Mouse (Mus musculus) liver, adult 2 months (tissue): ENCODE results near the gene Ptprg.

Experiments
- CTCF ChIP-seq: fragments of 200-500 bp; IDR thresholded peaks from 2 replicates; pipeline ENCODE4 v1.5.1; 2011; ENCODE audit warnings: low read depth, low read length, control low read depth
- POLR2A ChIP-seq: fragments of 200-500 bp; IDR thresholded peaks from 2 replicates; pipeline ENCODE4 v1.6.1; 2011; ENCODE audit warnings: low read length, control low read depth; ENCODE audit not compliant: insufficient read depth; ENCODE audit errors: extremely low read depth

DNA sequence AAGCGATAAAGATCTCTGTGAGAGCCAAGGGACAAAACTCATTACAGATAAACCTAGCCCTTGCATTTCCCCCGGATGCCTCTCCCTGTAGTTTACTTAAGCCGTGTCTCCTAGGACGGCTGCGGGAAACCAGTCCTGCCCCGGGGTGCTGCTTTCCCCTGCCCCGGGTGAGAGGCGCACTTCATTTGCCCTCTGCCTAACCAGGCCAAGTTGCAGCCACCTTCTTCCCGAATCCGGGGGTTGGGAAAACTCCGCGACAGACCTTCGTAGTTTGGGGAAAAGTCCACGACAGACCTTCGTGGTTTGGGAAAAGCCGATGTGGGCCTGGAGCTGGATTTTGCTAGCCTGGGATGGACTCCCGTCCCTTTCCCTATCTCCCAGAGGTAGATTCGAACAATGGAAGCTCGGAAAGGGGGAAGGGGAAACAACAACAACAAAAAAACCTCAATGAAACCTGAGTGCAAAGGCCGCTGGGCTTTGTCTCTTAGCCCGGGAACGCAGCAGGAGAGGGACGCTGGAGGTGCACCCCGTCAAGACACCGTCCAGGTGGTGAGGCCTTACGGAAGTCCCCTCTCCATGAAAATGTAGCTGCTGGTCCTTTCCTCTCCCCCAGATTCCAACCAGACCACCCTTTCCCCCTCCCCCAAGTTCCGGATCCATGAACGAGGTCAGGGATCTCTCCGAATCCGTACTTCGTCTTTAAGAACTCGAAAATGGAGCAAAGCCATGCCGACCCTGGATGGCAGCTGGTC lies 635 bp upstream of the Ptprg start:
- no peak for TF ChIP-seq CTCF
- TF ChIP-seq POLR2A = no peak
